In genomic region chr17:44134106-44134505, GRCm38 (mm10) we compare ENCODE assay signal across 1 mouse cellular context.
A peak's percentile ranks its signal among the peaks of the same experiment; 100 is the strongest.
TF ChIP-seq lines count a peak whose summit lies in the region.

No protein-coding gene starts in this region.

TF ChIP-seq in MEL, 35 proteins besides CTCF, POLR2A, EP300 and RAD21 (continued from another document):
- TF ChIP-seq BHLHE40 (IDR thresholded peaks at IDR 0.05; ENCODE audit: borderline replicate concordance, low read depth, low read length) (no peak), JUND (IDR thresholded peaks at IDR 0.05; ENCODE audit: low read depth, low read length) (no peak), TCF12 (IDR thresholded peaks at IDR 0.05; ENCODE audit: low read depth, low read length) (peak; percentile 94), TAL1 (IDR thresholded peaks at IDR 0.05; ENCODE audit: low read length) (peak; percentile 63), UBTF (IDR thresholded peaks at IDR 0.05; ENCODE audit: borderline replicate concordance, insufficient read depth, low read depth, low read length) (no peak)
